Mouse (Mus musculus) liver, embryonic 15.5 days (tissue): ENCODE measurements around the gene Ccdc150. TPM values are rescaled to one million over a fixed set of nuclear protein-coding genes. Genes with fewer than 3 reads are reported as not detected.

Experiments
- ATAC-seq: fragments of 200-750 bp; cut with Nextera tagmentation; 2 replicates; pipeline ENCODE4 v1.8.0; 2017; ENCODE audit warnings: moderate number of reproducible peaks, mild to moderate bottlenecking, moderate library complexity; ENCODE audit not compliant: insufficient read depth
- H3K27ac ChIP-seq: fragments of 300-500 bp; sonication (generic); replicated peaks from 2 replicates; pipeline ENCODE4 v1.5.1; 2015; ENCODE audit warnings: mild to moderate bottlenecking, inconsistent platforms
- H3K27me3 ChIP-seq: fragments of 300-500 bp; sonication (generic); 2 replicates; pipeline ENCODE4 v1.6.1; 2015; ENCODE audit warnings: mild to moderate bottlenecking, inconsistent platforms
- H3K36me3 ChIP-seq: fragments of 300-500 bp; sonication (generic); replicated peaks from 2 replicates; pipeline ENCODE4 v1.6.1; 2015; ENCODE audit warnings: moderate library complexity, mild to moderate bottlenecking, inconsistent platforms
- H3K4me1 ChIP-seq: fragments of 300-500 bp; sonication (generic); replicated peaks from 2 replicates; pipeline ENCODE4 v1.6.1; 2015; ENCODE audit warnings: inconsistent platforms
- H3K4me2 ChIP-seq: fragments of 300-500 bp; sonication (generic); 2 replicates; pipeline ENCODE4 v1.6.1; 2015; ENCODE audit warnings: moderate library complexity, mild to moderate bottlenecking, inconsistent platforms
- H3K4me3 ChIP-seq: fragments of 300-500 bp; sonication (generic); replicated peaks from 2 replicates; pipeline ENCODE4 v1.5.1; 2015; ENCODE audit warnings: mild to moderate bottlenecking, inconsistent platforms
- H3K9ac ChIP-seq: fragments of 300-500 bp; sonication (generic); 2 replicates; pipeline ENCODE4 v1.6.1; 2015; ENCODE audit warnings: moderate library complexity, mild to moderate bottlenecking, inconsistent platforms
- H3K9me3 ChIP-seq: fragments of 300-500 bp; sonication (generic); replicated peaks from 2 replicates; pipeline ENCODE4 v1.6.1; 2016; ENCODE audit warnings: inconsistent platforms
- WGBS: fragments of 180-500 bp; shearing (Covaris S2); methylation state at CpG from one replicate; pipeline ENCODE4 v1.1.7; 2015; ENCODE audit warnings: mixed read lengths; ENCODE audit not compliant: insufficient replicate concordance; 5-methylcytosine and 5-hydroxymethylcytosine counted together
- polyA plus RNA-seq: library from polyadenylated mRNA; unstranded; fragments of >200 nt; fragmentation: Nextera tagmentation; extraction: Ambion mirVana; gene quantifications from 2 replicates; pipeline ENCODE4 v1.2.1, GENCODE M21; 2015

The Ccdc150 gene
- polyA plus RNA-seq, result 0.28 and 0.37 TPM in 2 replicates

- H3K36me3 ChIP-seq, result no peaks in the 10 kb centered on the region
- H3K9me3 ChIP-seq, result no peaks in the 10 kb centered on the region
- H3K4me2 ChIP-seq, result peak within 1 kb of the TSS; percentile 74
- WGBS, result 18% methylated on average over 33 of the region's 33 CpGs
- H3K27ac ChIP-seq, result no peak within 1 kb of the TSS
- H3K27me3 ChIP-seq, result no peaks in the 10 kb centered on the region
- ATAC-seq, result peak; percentile 95
- peak within 1 kb of the TSS; percentile 63 for H3K4me3 ChIP-seq
- H3K4me1 ChIP-seq, result peaks cover 7% of the 10 kb centered on the region; the same call in 1 of the 2 replicates
- no peak within 1 kb of the TSS for H3K9ac ChIP-seq
Observed at GRCm38 (mm10) chr1:54250158-54250866, at the start of gene Ccdc150. Ccdc150 (plus strand) TSS chr1:54250683.

DNA sequence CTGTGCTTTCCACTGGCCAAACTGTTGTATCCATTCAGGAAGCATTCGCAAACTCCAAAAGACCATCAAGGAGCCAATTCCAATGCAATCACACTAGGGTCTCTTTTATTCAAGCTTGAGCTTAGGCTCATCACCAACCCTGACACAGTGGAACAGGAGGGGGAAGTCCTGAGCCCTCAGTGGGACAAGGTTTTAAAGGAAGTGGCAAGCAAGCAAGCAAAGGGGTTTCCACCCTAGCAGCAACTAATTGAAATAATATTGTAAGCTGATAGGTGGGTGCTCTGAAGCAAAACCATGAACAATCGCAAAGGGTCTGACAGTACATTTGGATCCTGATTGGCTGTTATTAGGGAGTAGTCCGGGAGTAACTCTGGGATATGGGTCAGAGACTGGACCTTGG is 30.2 kb upstream of the Ccdc150 start:
- Histone ChIP-seq H3K4me3 (no peak overlapping the region), H3K4me1 (no peaks in the 10 kb centered on the region), H3K27me3 (no peaks in the 10 kb centered on the region), H3K4me2 (no peak overlapping the region), H3K27ac (no peak overlapping the region), H3K9ac (no peak overlapping the region), H3K36me3 (no peaks in the 10 kb centered on the region), H3K9me3 (no peaks in the 10 kb centered on the region)
- WGBS, result 69% methylated on average over 3 of the region's 3 CpGs
- ATAC-seq, result no peak

- ATAC-seq, result no peak
- Histone ChIP-seq H3K27me3 (no peaks in the 10 kb centered on the region), H3K36me3 (no peaks in the 10 kb centered on the region), H3K27ac (no peak overlapping the region), H3K9me3 (no peaks in the 10 kb centered on the region), H3K4me1 (no peaks in the 10 kb centered on the region), H3K9ac (no peak overlapping the region), H3K4me3 (no peak overlapping the region), H3K4me2 (no peak overlapping the region)
- 79% methylated on average over 4 of the region's 4 CpGs for WGBS
Observed at GRCm38 (mm10) chr1:54242722-54243121, 7.8 kb upstream of the Ccdc150 start.

DNA sequence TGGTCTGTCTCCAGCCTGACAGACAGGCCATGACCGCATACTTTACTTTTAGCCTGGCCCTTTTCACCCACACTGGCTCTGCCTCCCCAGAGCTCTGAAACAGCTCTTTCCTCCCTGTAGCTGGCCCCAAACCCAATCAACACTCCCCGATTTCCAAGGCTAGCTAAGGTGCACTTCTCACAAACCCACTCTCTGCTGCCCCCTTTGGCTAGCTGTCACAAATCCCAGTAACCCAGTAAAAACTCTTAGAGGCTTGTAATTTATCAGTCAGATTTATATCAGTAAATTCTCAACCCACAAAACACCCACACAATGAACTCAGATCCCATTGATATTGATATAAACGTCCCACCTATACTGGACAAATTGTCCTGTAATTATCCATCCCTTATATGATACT is 25.1 kb downstream of the Ccdc150 start:
- no peak for ATAC-seq
- H3K4me3 ChIP-seq, result no peak overlapping the region
- no peaks in the 10 kb centered on the region for H3K4me1 ChIP-seq
- H3K27me3 ChIP-seq, result no peaks in the 10 kb centered on the region
- H3K4me2 ChIP-seq, result no peak overlapping the region
- 46% methylated on average over 3 of the region's 3 CpGs for WGBS
- no peak overlapping the region for H3K9ac ChIP-seq
- no peaks in the 10 kb centered on the region for H3K36me3 ChIP-seq
- no peaks in the 10 kb centered on the region for H3K9me3 ChIP-seq
- no peak overlapping the region for H3K27ac ChIP-seq

DNA sequence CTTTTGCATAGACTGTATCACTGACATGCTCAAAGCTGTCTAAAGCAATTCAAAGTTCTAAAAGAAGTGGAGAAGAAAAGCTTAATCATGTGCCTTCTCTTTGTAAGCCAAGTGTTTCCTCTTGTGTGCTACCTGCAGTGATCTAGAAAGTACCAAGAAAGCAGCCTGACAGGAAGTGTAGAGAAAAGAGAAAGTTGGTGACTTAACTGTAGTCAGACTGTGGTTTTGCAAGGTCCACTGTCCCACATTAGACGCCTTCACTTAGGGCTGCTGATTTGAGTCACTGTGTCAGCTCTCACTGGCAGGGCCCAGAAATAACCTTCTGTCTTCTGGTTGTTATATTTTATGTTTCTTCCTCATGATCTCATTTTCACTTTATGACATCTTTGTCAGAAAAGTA is 29.1 kb downstream of the Ccdc150 start:
- no peak overlapping the region for H3K9ac ChIP-seq
- no peak for ATAC-seq
- no peaks in the 10 kb centered on the region for H3K9me3 ChIP-seq
- no peak overlapping the region for H3K4me3 ChIP-seq
- no peaks in the 10 kb centered on the region for H3K27me3 ChIP-seq
- H3K4me1 ChIP-seq, result no peaks in the 10 kb centered on the region
- H3K27ac ChIP-seq, result no peak overlapping the region
- 27% methylated on average over 1 of the region's 1 CpGs for WGBS
- H3K4me2 ChIP-seq, result no peak overlapping the region
- H3K36me3 ChIP-seq, result no peaks in the 10 kb centered on the region

DNA sequence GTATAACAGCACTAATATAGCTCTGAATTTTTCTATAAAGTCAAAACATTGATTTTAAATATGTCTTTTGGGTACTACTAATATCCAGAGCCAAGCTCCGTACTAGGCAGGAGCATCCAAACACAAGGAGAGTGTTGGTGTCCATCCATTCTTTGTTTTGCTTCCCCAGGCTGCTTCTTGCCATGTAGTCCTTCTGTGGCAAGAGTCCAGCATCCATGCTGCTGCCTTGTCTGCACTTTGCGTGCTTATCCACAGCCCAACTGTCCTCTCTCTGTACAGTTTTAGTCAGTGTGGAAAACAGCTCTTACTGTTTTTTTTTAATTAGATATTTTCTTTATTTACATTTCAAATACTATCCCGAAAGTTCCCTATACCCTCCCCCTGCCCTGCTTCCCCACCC is 30.2 kb downstream of the Ccdc150 start:
- Histone ChIP-seq H3K36me3 (no peaks in the 10 kb centered on the region), H3K9me3 (no peaks in the 10 kb centered on the region), H3K27ac (no peak overlapping the region), H3K9ac (no peak overlapping the region), H3K27me3 (no peaks in the 10 kb centered on the region), H3K4me1 (no peaks in the 10 kb centered on the region), H3K4me2 (no peak overlapping the region), H3K4me3 (no peak overlapping the region)
- no peak for ATAC-seq
- WGBS, result 63% methylated on average over 3 of the region's 3 CpGs

GRCm38 (mm10) chr1:54306404-54306803 is 55.9 kb downstream of the Ccdc150 start:
- H3K9me3 ChIP-seq, result no peaks in the 10 kb centered on the region
- no peak overlapping the region for H3K9ac ChIP-seq
- H3K4me1 ChIP-seq, result no peaks in the 10 kb centered on the region
- H3K27ac ChIP-seq, result no peak overlapping the region
- ATAC-seq, result no peak
- WGBS, result 59% methylated on average over 2 of the region's 2 CpGs
- H3K36me3 ChIP-seq, result no peaks in the 10 kb centered on the region
- no peaks in the 10 kb centered on the region for H3K27me3 ChIP-seq
- no peak overlapping the region for H3K4me2 ChIP-seq
- no peak overlapping the region for H3K4me3 ChIP-seq

DNA sequence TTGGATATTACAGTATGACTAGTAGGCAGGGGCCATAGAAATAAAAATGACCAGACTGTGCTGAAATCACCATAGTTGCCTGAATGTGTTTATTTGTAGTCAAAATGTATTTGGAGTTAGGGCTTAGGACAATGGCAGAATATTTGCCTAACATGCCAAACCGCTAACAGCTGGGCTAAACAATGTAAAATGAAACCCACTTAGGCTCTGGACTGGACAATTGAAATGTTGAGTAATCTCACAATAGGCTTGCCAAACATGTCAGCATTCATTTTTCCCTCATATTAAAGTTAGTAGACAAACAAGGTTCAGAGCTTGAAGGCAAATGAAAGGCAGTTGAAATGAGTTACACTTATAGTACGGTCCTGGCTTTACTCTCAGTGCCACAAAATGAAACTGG is 76.2 kb downstream of the Ccdc150 start:
- no peak overlapping the region for H3K4me2 ChIP-seq
- no peaks in the 10 kb centered on the region for H3K4me1 ChIP-seq
- H3K36me3 ChIP-seq, result no peaks in the 10 kb centered on the region
- no peak for ATAC-seq
- no peak overlapping the region for H3K4me3 ChIP-seq
- H3K9me3 ChIP-seq, result no peaks in the 10 kb centered on the region
- no peak overlapping the region for H3K27ac ChIP-seq
- WGBS, result 67% methylated on average over 2 of the region's 2 CpGs
- H3K27me3 ChIP-seq, result no peaks in the 10 kb centered on the region
- H3K9ac ChIP-seq, result no peak overlapping the region

DNA sequence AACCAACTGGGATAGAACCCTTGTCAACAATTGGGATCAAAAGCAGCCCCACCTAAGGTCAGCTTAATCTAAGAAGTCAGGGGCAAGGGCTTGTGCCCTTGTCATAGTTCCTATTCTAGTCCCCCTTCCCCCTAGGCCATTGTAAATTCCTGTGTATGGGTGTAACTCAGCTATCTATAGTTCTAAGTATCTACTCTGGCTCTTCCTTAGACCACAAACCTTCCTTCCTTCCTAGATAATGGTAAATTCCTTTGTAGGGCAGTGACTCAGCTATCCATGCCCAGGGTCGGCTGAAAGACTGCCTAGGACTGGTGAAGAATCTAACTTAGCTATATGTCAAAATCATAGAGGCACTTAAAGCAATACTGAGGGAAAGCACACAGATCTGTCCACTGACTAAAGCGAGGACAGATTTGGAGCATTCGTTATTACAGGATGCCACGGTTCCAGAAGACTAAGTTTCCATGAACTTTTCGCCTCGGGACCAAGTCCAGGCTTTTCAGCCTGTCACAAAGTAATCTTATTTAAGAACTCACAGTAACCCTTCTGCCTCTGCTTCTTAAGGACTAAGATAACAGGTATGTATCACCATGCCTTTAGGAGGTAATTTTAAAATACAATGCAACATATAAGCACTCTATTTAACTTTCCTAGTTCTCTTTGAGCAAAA is 77.5 kb downstream of the Ccdc150 start:
- 57% methylated on average over 6 of the region's 6 CpGs for WGBS
- no peak for ATAC-seq

DNA sequence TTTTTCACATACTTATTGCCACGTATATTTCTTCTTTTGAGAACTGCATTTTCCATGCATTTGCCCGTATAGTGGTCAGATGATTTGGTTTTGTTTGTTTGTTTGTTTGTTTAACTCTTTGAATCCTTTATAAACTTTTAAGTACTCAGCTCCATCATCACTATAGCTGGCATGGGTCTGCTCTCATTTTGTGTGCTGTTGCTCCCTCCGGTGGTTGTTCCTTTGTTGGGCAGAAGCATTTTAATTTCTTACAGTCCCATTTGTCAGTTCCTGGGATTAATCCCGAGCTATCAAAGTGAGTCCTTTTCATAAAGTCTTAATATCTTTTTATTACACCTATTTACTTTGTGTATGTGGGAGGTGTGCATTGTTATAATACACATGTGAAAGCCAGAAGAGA is 82.5 kb downstream of the Ccdc150 start:
- H3K4me1 ChIP-seq, result no peaks in the 10 kb centered on the region
- no peak overlapping the region for H3K9ac ChIP-seq
- H3K9me3 ChIP-seq, result no peaks in the 10 kb centered on the region
- H3K27ac ChIP-seq, result no peak overlapping the region
- no peak overlapping the region for H3K4me3 ChIP-seq
- H3K4me2 ChIP-seq, result no peak overlapping the region
- H3K36me3 ChIP-seq, result no peaks in the 10 kb centered on the region
- H3K27me3 ChIP-seq, result no peaks in the 10 kb centered on the region
- no peak for ATAC-seq
- WGBS, result 40% methylated on average over 4 of the region's 4 CpGs

More for the DNA sequence above, 77.5 kb downstream of the Ccdc150 start:
- Histone ChIP-seq H3K9me3 (no peaks in the 10 kb centered on the region), H3K27ac (no peak overlapping the region), H3K4me3 (no peak overlapping the region), H3K9ac (no peak overlapping the region), H3K4me1 (no peaks in the 10 kb centered on the region), H3K27me3 (no peaks in the 10 kb centered on the region), H3K4me2 (no peak overlapping the region), H3K36me3 (no peaks in the 10 kb centered on the region)

GRCm38 (mm10) chr1:54354786-54355185 is 104.3 kb downstream of the Ccdc150 start:
- Histone ChIP-seq H3K4me3 (no peak overlapping the region), H3K27me3 (no peaks in the 10 kb centered on the region), H3K36me3 (no peaks in the 10 kb centered on the region), H3K9me3 (no peaks in the 10 kb centered on the region), H3K9ac (no peak overlapping the region), H3K27ac (no peak overlapping the region), H3K4me1 (no peaks in the 10 kb centered on the region), H3K4me2 (no peak overlapping the region)
- no peak for ATAC-seq
- 68% methylated on average over 4 of the region's 4 CpGs for WGBS
